Mouse (Mus musculus) embryonic facial prominence, embryonic 10.5 days (tissue): ENCODE data around the gene Nfasc. TPM values are rescaled to one million over a fixed set of nuclear protein-coding genes. Genes with fewer than 3 reads are reported as not detected.
A peak's percentile ranks its signal among the peaks of the same experiment; 100 is the strongest.

ENCODE experiments used
- DNase-seq: peaks from one replicate; pipeline ENCODE4 v3.0.0-alpha.2; 2017; ENCODE audit warnings: low spot score
- H3K27ac ChIP-seq: fragments of 300-500 bp; sonication (generic); replicated peaks from 2 replicates; pipeline ENCODE4 v1.5.1; 2016; ENCODE audit warnings: mild to moderate bottlenecking
- H3K27me3 ChIP-seq: fragments of 300-500 bp; sonication (generic); replicated peaks from 2 replicates; pipeline ENCODE4 v1.6.1; 2016; ENCODE audit warnings: low read depth, mild to moderate bottlenecking; ENCODE audit not compliant: poor library complexity, severe bottlenecking
- H3K36me3 ChIP-seq: fragments of 300-500 bp; sonication (generic); replicated peaks from 2 replicates; pipeline ENCODE4 v1.6.1; 2016; ENCODE audit warnings: mild to moderate bottlenecking, moderate library complexity
- H3K4me1 ChIP-seq: fragments of 300-500 bp; sonication (generic); 2 replicates; pipeline ENCODE4 v1.6.1; 2016
- H3K4me3 ChIP-seq: fragments of 300-500 bp; sonication (generic); 2 replicates; pipeline ENCODE4 v1.5.1; 2016; ENCODE audit warnings: mild to moderate bottlenecking, moderate library complexity
- H3K9me3 ChIP-seq: fragments of 300-500 bp; sonication (generic); 2 replicates; pipeline ENCODE4 v1.6.1; 2016; ENCODE audit warnings: mild to moderate bottlenecking
- WGBS: fragments of 180-500 bp; shearing (Covaris S2); methylation state at CpG from one replicate; pipeline ENCODE4 v1.1.7; 2016; 5-methylcytosine and 5-hydroxymethylcytosine counted together
- polyA plus RNA-seq: library from polyadenylated mRNA; unstranded; fragments of >200 nt; fragmentation: Nextera tagmentation; extraction: Ambion mirVana; gene quantifications from 2 replicates; pipeline ENCODE4 v1.2.1, GENCODE M21; 2016

Nfasc gene
- polyA plus RNA-seq, 1 experiment from 2014 or later, result 5.2 TPM

- 3% methylated on average over 14 of the region's 14 CpGs for WGBS
- Histone ChIP-seq H3K4me3 (peak overlapping the region; percentile 54), H3K36me3 (no peaks in the 10 kb centered on the region), H3K9me3 (no peaks in the 10 kb centered on the region), H3K4me1 (peaks cover 34% of the 10 kb centered on the region), H3K27me3 (peaks cover 94% of the 10 kb centered on the region), H3K27ac (peak overlapping the region; percentile 40; the same call in 1 of the 2 replicates)
- DNase-seq, result peak; percentile 84
These were observed 200.3 kb downstream of the Nfasc start for GRCm38 (mm10) chr1:132541171-132541823.

GRCm38 (mm10) chr1:132540701-132541100 is 200.9 kb downstream of the Nfasc start:
- Histone ChIP-seq H3K9me3 (no peaks in the 10 kb centered on the region), H3K27ac (no peak overlapping the region; the same call in 1 of the 2 replicates)

GRCm38 (mm10) chr1:132537736-132538135 is 203.9 kb downstream of the Nfasc start:
- WGBS, result 84% methylated on average over 5 of the region's 5 CpGs
- Histone ChIP-seq H3K4me1 (peaks cover 49% of the 10 kb centered on the region), H3K27me3 (peaks cover 88% of the 10 kb centered on the region)

More at GRCm38 (mm10) chr1:132540701-132541100, 200.9 kb downstream of the Nfasc start:
- H3K4me1 ChIP-seq, result peaks cover 34% of the 10 kb centered on the region
- 56% methylated on average over 7 of the region's 7 CpGs for WGBS
- DNase-seq, result no peak
- peaks cover 89% of the 10 kb centered on the region for H3K27me3 ChIP-seq
- H3K4me3 ChIP-seq, result peak overlapping the region; percentile 54
- no peaks in the 10 kb centered on the region for H3K36me3 ChIP-seq

GRCm38 (mm10) chr1:132536416-132536815 is 205.2 kb downstream of the Nfasc start:
- no peaks in the 10 kb centered on the region for H3K36me3 ChIP-seq
- H3K27me3 ChIP-seq, result peaks cover 87% of the 10 kb centered on the region
- H3K27ac ChIP-seq, result no peak overlapping the region
- no peak for DNase-seq
- H3K9me3 ChIP-seq, result no peaks in the 10 kb centered on the region
- no peak overlapping the region for H3K4me3 ChIP-seq
- 78% methylated on average over 3 of the region's 3 CpGs for WGBS
- H3K4me1 ChIP-seq, result peaks cover 42% of the 10 kb centered on the region

More at GRCm38 (mm10) chr1:132537736-132538135, 203.9 kb downstream of the Nfasc start:
- H3K27ac ChIP-seq, result no peak overlapping the region
- no peaks in the 10 kb centered on the region for H3K9me3 ChIP-seq
- no peak for DNase-seq
- H3K4me3 ChIP-seq, result no peak overlapping the region
- no peaks in the 10 kb centered on the region for H3K36me3 ChIP-seq

GRCm38 (mm10) chr1:132535541-132535940 is 206.1 kb downstream of the Nfasc start:
- Histone ChIP-seq H3K4me1 (peaks cover 42% of the 10 kb centered on the region), H3K4me3 (no peak overlapping the region), H3K27me3 (peaks cover 84% of the 10 kb centered on the region), H3K36me3 (no peaks in the 10 kb centered on the region), H3K27ac (no peak overlapping the region), H3K9me3 (no peaks in the 10 kb centered on the region)
- no peak for DNase-seq
- WGBS, result 93% methylated on average over 4 of the region's 4 CpGs

- Histone ChIP-seq H3K4me1 (peaks cover 48% of the 10 kb centered on the region), H3K9me3 (no peaks in the 10 kb centered on the region), H3K27me3 (peaks cover 70% of the 10 kb centered on the region), H3K4me3 (peak overlapping the region; percentile 31; the same call in 1 of the 2 replicates), H3K27ac (no peak overlapping the region), H3K36me3 (no peaks in the 10 kb centered on the region)
- peak; percentile 39 for DNase-seq
- WGBS, result 3% methylated on average over 8 of the region's 8 CpGs
These were observed 207.8 kb downstream of the Nfasc start for GRCm38 (mm10) chr1:132533840-132534239.

GRCm38 (mm10) chr1:132532521-132532920 is 209.1 kb downstream of the Nfasc start:
- H3K27me3 ChIP-seq, result peaks cover 59% of the 10 kb centered on the region
- H3K36me3 ChIP-seq, result no peaks in the 10 kb centered on the region
- peaks cover 45% of the 10 kb centered on the region for H3K4me1 ChIP-seq
- no peak overlapping the region for H3K4me3 ChIP-seq
- no peak for DNase-seq
- no peaks in the 10 kb centered on the region for H3K9me3 ChIP-seq
- 64% methylated on average over 9 of the region's 9 CpGs for WGBS
- no peak overlapping the region; the same call in 1 of the 2 replicates for H3K27ac ChIP-seq

- Histone ChIP-seq H3K4me1 (peaks cover 50% of the 10 kb centered on the region), H3K27ac (peak overlapping the region; percentile 72), H3K4me3 (peak overlapping the region; percentile 31; the same call in 1 of the 2 replicates), H3K9me3 (no peaks in the 10 kb centered on the region), H3K27me3 (peaks cover 63% of the 10 kb centered on the region), H3K36me3 (no peaks in the 10 kb centered on the region)
- 2% methylated on average over 5 of the region's 5 CpGs for WGBS
- peak; percentile 43 for DNase-seq
These were observed 210.9 kb downstream of the Nfasc start for GRCm38 (mm10) chr1:132530631-132531191.

GRCm38 (mm10) chr1:132528647-132529334 is 212.8 kb downstream of the Nfasc start:
- Histone ChIP-seq H3K4me1 (peaks cover 39% of the 10 kb centered on the region), H3K36me3 (no peaks in the 10 kb centered on the region), H3K27ac (0 out of 2 replicates have a peak overlapping the region, but pooled peaks have one; percentile 44), H3K4me3 (no peak overlapping the region), H3K27me3 (peaks cover 53% of the 10 kb centered on the region), H3K9me3 (no peaks in the 10 kb centered on the region)
- WGBS, result 87% methylated on average over 19 of the region's 19 CpGs
- DNase-seq, result no peak

GRCm38 (mm10) chr1:132528071-132528470 is 213.5 kb downstream of the Nfasc start:
- Histone ChIP-seq H3K9me3 (no peaks in the 10 kb centered on the region), H3K4me3 (no peak overlapping the region), H3K36me3 (no peaks in the 10 kb centered on the region), H3K4me1 (peaks cover 31% of the 10 kb centered on the region), H3K27me3 (peaks cover 46% of the 10 kb centered on the region), H3K27ac (no peak overlapping the region)
- DNase-seq, result no peak
- 94% methylated on average over 13 of the region's 13 CpGs for WGBS

GRCm38 (mm10) chr1:132525832-132526231 is 215.8 kb downstream of the Nfasc start:
- Histone ChIP-seq H3K9me3 (no peaks in the 10 kb centered on the region), H3K27ac (peak overlapping the region; percentile 82), H3K4me3 (peak overlapping the region; percentile 13; the same call in 1 of the 2 replicates), H3K27me3 (peaks cover 27% of the 10 kb centered on the region), H3K36me3 (no peaks in the 10 kb centered on the region), H3K4me1 (peaks cover 23% of the 10 kb centered on the region)
- WGBS, result 8% methylated on average over 10 of the region's 10 CpGs
- DNase-seq, result peak; percentile 76

GRCm38 (mm10) chr1:132523920-132524319 is 217.7 kb downstream of the Nfasc start:
- Histone ChIP-seq H3K9me3 (no peaks in the 10 kb centered on the region), H3K27me3 (peaks cover 22% of the 10 kb centered on the region), H3K4me3 (no peak overlapping the region), H3K4me1 (peaks cover 20% of the 10 kb centered on the region), H3K36me3 (no peaks in the 10 kb centered on the region), H3K27ac (no peak overlapping the region)
- peak; percentile 51 for DNase-seq
- WGBS, result 38% methylated on average over 4 of the region's 4 CpGs
